In genomic region chr11:60220291-60220804, GRCm38 (mm10) we compare ENCODE assay signal across 7 mouse cellular contexts. TPM values are rescaled to one million over a fixed set of nuclear protein-coding genes. Genes with fewer than 3 reads are reported as not detected.
DNase-seq lines count a peak whose midpoint lies in the region; ATAC-seq lines count a peak whose summit lies in the region.

No protein-coding gene starts in this region.

- peak overlapping the region; percentile 42 for H3K27ac ChIP-seq in embryonic facial prominence, embryonic 11.5 days (replicated peaks; ENCODE audit: low read depth, low read length)
- peak overlapping the region; percentile 95 for H3K27ac ChIP-seq in limb, embryonic 10.5 days
- peak overlapping the region; percentile 42; the same call in 1 of the 2 replicates for H3K27ac ChIP-seq in midbrain, embryonic 12.5 days (replicated peaks)

- no peaks in the 10 kb centered on the region for H3K9me3 ChIP-seq in embryonic facial prominence, embryonic 11.5 days (replicated peaks; ENCODE audit: control insufficient read depth, low read length)
- no peaks in the 10 kb centered on the region for H3K9me3 ChIP-seq in limb, embryonic 10.5 days (replicated peaks)
- no peaks in the 10 kb centered on the region for H3K9me3 ChIP-seq in midbrain, embryonic 12.5 days

- H3K27me3 ChIP-seq in embryonic facial prominence, embryonic 11.5 days (ENCODE audit: control insufficient read depth, insufficient read depth, low read length) = no peaks in the 10 kb centered on the region
- no peaks in the 10 kb centered on the region for H3K27me3 ChIP-seq in limb, embryonic 10.5 days (ENCODE audit: low read depth, poor library complexity, severe bottlenecking)
- H3K27me3 ChIP-seq in midbrain, embryonic 12.5 days = peaks cover 11% of the 10 kb centered on the region

- under 1% methylated on average over 46 of the region's 46 CpGs for WGBS in embryonic facial prominence, embryonic 11.5 days
- under 1% methylated on average over 46 of the region's 46 CpGs for WGBS in limb, embryonic 10.5 days
- under 1% methylated on average over 46 of the region's 46 CpGs for WGBS in midbrain, embryonic 12.5 days

- peak overlapping the region; percentile 54 for H3K4me3 ChIP-seq in embryonic facial prominence, embryonic 11.5 days (ENCODE audit: low read depth, low read length)
- peak overlapping the region; percentile 85 for H3K4me3 ChIP-seq in limb, embryonic 10.5 days
- peak overlapping the region; percentile 75 for H3K4me3 ChIP-seq in midbrain, embryonic 12.5 days

- peaks cover 3% of the 10 kb centered on the region; the same call in 1 of the 2 replicates for H3K4me1 ChIP-seq in embryonic facial prominence, embryonic 11.5 days (ENCODE audit: control insufficient read depth, insufficient read depth, low read length)
- H3K4me1 ChIP-seq in limb, embryonic 10.5 days = peaks cover 66% of the 10 kb centered on the region
- H3K4me1 ChIP-seq in midbrain, embryonic 12.5 days = peaks cover 34% of the 10 kb centered on the region

- ATAC-seq in embryonic facial prominence, embryonic 11.5 days (replicated peaks; ENCODE audit: insufficient number of reproducible peaks, low FRiP score, low TSS enrichment, low read depth) = peak; percentile 60
- peak; percentile 78 for ATAC-seq in midbrain, embryonic 12.5 days (ENCODE audit: low FRiP score, low read depth)

- peak overlapping the region; percentile 75 for H3K4me2 ChIP-seq in embryonic facial prominence, embryonic 11.5 days (ENCODE audit: low read depth, low read length)
- H3K4me2 ChIP-seq in midbrain, embryonic 12.5 days (replicated peaks) = peak overlapping the region; percentile 67

- peak; percentile 96 for DNase-seq in adrenal gland, postnatal 14 days
- DNase-seq in embryonic facial prominence, embryonic 11.5 days (ENCODE audit: low spot score) = peak; percentile 96
- peak; percentile 99 for DNase-seq in heart, adult 11 months
- DNase-seq in kidney, adult 11 months = peak; percentile 92
- DNase-seq in limb, embryonic 10.5 days (ENCODE audit: low spot score) = peak; percentile 96
- peak; percentile 86 for DNase-seq in skeletal muscle tissue, adult 2 months (ENCODE audit: low read depth, low spot score)

- H3K9ac ChIP-seq in embryonic facial prominence, embryonic 11.5 days (replicated peaks; ENCODE audit: low read length) = peak overlapping the region; percentile 78
- H3K9ac ChIP-seq in midbrain, embryonic 12.5 days (replicated peaks) = peak overlapping the region; percentile 64

- no peaks in the 10 kb centered on the region; the same call in 1 of the 2 replicates for H3K36me3 ChIP-seq in embryonic facial prominence, embryonic 11.5 days (replicated peaks; ENCODE audit: control insufficient read depth, insufficient read depth, low read depth, low read length)
- peaks cover 22% of the 10 kb centered on the region for H3K36me3 ChIP-seq in limb, embryonic 10.5 days
- H3K36me3 ChIP-seq in midbrain, embryonic 12.5 days = 0 out of 2 replicates have a peak, but pooled peaks cover 6% of the 10 kb centered on the region

RNA-seq across cellular contexts. Expression of gene Srebf1, which starts 2.0 kb away (rescaled TPM):
- total RNA-seq in adrenal gland, postnatal 14 days (2021) = 102 and 130 TPM in 2 replicates
- 45.1 and 46.7 TPM in 2 replicates for polyA plus RNA-seq in embryonic facial prominence, embryonic 11.5 days (2014; fragmentation: Nextera tagmentation; extraction: Ambion mirVana)
- 56.2 and 56.6 TPM in 2 replicates for polyA plus RNA-seq in limb, embryonic 10.5 days (2016; fragmentation: Nextera tagmentation; extraction: Ambion mirVana)
- 46.8 and 56.8 TPM in 2 replicates for polyA plus RNA-seq in midbrain, embryonic 12.5 days (2016; fragmentation: Nextera tagmentation; extraction: Ambion mirVana)

Comparison
In these comparisons a context has a peak if more than half of its experiments do, and no peak if none do; other contexts are left out.
1. Peak in every context shown above with its lines: DNase-seq, ATAC-seq, H3K4me3 ChIP-seq and H3K27ac ChIP-seq.
2. H3K27ac ChIP-seq: peak in every context shown above with its lines; median percentile 95 in limb, embryonic 10.5 days; 42 in embryonic facial prominence, embryonic 11.5 days; 42 in midbrain, embryonic 12.5 days.